Mouse (Mus musculus): ENCODE data around the gene 4833423E24Rik.

The 4833423E24Rik gene

GRCm38 (mm10) chr2:85518879-85519278 is at the start of gene 4833423E24Rik:
Gene 4833423E24Rik, minus strand, starts transcription at chr2:85519024.
- peak; percentile 1 to 4 for DNase-seq

GRCm38 (mm10) chr2:85561187-85561586 is 42.4 kb upstream of the 4833423E24Rik start:
- peak; percentile 59 to 64 for DNase-seq

GRCm38 (mm10) chr2:85560226-85560625 is 41.4 kb upstream of the 4833423E24Rik start:
- no peak for DNase-seq

- no peak for DNase-seq
Measured at GRCm38 (mm10) chr2:85554806-85555205, 36.0 kb upstream of the 4833423E24Rik start.

GRCm38 (mm10) chr2:85533934-85534333 is 15.1 kb upstream of the 4833423E24Rik start:
- no peak for DNase-seq

GRCm38 (mm10) chr2:85532082-85532778 is 13.4 kb upstream of the 4833423E24Rik start:
- no peak for DNase-seq

- no peak for DNase-seq
Measured at GRCm38 (mm10) chr2:85522859-85523489, 4.2 kb upstream of the 4833423E24Rik start.

- peak; percentile 25 to 34 for DNase-seq
Measured at GRCm38 (mm10) chr2:85518292-85518691, 532 bp downstream of the 4833423E24Rik start.

GRCm38 (mm10) chr2:85510376-85510775 is 8.4 kb downstream of the 4833423E24Rik start:
- DNase-seq = no peak

GRCm38 (mm10) chr2:85490396-85490795 is 28.4 kb downstream of the 4833423E24Rik start:
- no peak for DNase-seq

GRCm38 (mm10) chr2:85466801-85467325 is 52.0 kb downstream of the 4833423E24Rik start:
- DNase-seq = peak; percentile 7 to 10

GRCm38 (mm10) chr2:85443539-85443938 is 75.3 kb downstream of the 4833423E24Rik start, which contains the start of gene Olfr995:
Gene Olfr995, minus strand, starts transcription at chr2:85443639.
- DNase-seq = no peak

- no peak for DNase-seq
Measured at GRCm38 (mm10) chr2:85442546-85442945, 76.3 kb downstream of the 4833423E24Rik start.

GRCm38 (mm10) chr2:85436351-85436750 is 82.5 kb downstream of the 4833423E24Rik start, which contains the start of gene Olfr994:
Gene Olfr994, minus strand, starts transcription at chr2:85436451.
- DNase-seq = no peak

Data from cerebellum, postnatal 10 days (tissue).